Mouse (Mus musculus) liver, postnatal 0 days (tissue): ENCODE data around the gene Itgb2l. TPM values are rescaled to one million over a fixed set of nuclear protein-coding genes. Genes with fewer than 3 reads are reported as not detected.

Experiments
- ATAC-seq: fragments of 200-750 bp; cut with Nextera tagmentation; 2 replicates; pipeline ENCODE4 v1.8.0; 2017; ENCODE audit warnings: mild to moderate bottlenecking, moderate library complexity
- DNase-seq: peaks from one replicate; pipeline ENCODE4 v3.0.0-alpha.2; 2016
- H3K27ac ChIP-seq: fragments of 300-500 bp; sonication (generic); 2 replicates; pipeline ENCODE4 v1.5.1; 2014; ENCODE audit warnings: antibody characterized with exemption, moderate library complexity, mild to moderate bottlenecking, low read depth
- H3K27me3 ChIP-seq: fragments of 300-500 bp; sonication (generic); 2 replicates; pipeline ENCODE4 v1.6.1; 2014; ENCODE audit warnings: low read length, control low read depth, mixed read lengths; ENCODE audit not compliant: insufficient read depth
- H3K36me3 ChIP-seq: fragments of 300-500 bp; sonication (generic); replicated peaks from 2 replicates; pipeline ENCODE4 v1.6.1; 2014; ENCODE audit warnings: mild to moderate bottlenecking, control low read depth, low read length, moderate library complexity, mixed read lengths; ENCODE audit not compliant: insufficient read depth
- H3K4me1 ChIP-seq: fragments of 300-500 bp; sonication (generic); 2 replicates; pipeline ENCODE4 v1.6.1; 2014; ENCODE audit warnings: antibody characterized with exemption, mild to moderate bottlenecking, control low read depth; ENCODE audit not compliant: insufficient read depth
- H3K4me2 ChIP-seq: fragments of 300-500 bp; sonication (generic); 2 replicates; pipeline ENCODE4 v1.6.1; 2014; ENCODE audit warnings: low read depth, mild to moderate bottlenecking, low read length, moderate library complexity, mixed read lengths
- H3K4me3 ChIP-seq: fragments of 300-500 bp; sonication (generic); 2 replicates; pipeline ENCODE4 v1.5.1; 2014; ENCODE audit warnings: low read depth, low read length
- H3K9ac ChIP-seq: fragments of 300-500 bp; sonication (generic); replicated peaks from 2 replicates; pipeline ENCODE4 v1.6.1; 2014; ENCODE audit warnings: mild to moderate bottlenecking, moderate library complexity
- H3K9me3 ChIP-seq: fragments of 300-500 bp; sonication (generic); 2 replicates; pipeline ENCODE4 v1.6.1; 2016; ENCODE audit warnings: mild to moderate bottlenecking, control low read depth, low read length, mixed read lengths
- CTCF ChIP-seq: sonication (generic); IDR thresholded peaks from 2 replicates; pipeline ENCODE4 v1.5.1; 2016; ENCODE audit warnings: antibody characterized with exemption, low read depth
- EP300 ChIP-seq: IDR thresholded peaks from 2 replicates; pipeline ENCODE4 v1.6.1; 2016; ENCODE audit warnings: antibody characterized with exemption, low read depth, mild to moderate bottlenecking
- WGBS: fragments of 180-500 bp; shearing (Covaris S2); extraction: QIAGEN DNeasy Blood & Tissue Kit; methylation state at CpG from one replicate; pipeline ENCODE4 v1.1.7; 2014; ENCODE audit not compliant: insufficient replicate concordance; 5-methylcytosine and 5-hydroxymethylcytosine counted together
- polyA plus RNA-seq: library from polyadenylated mRNA; unstranded; fragments of >200 nt; fragmentation: Nextera tagmentation; extraction: Ambion mirVana; gene quantifications from 2 replicates; pipeline ENCODE4 v1.2.1, GENCODE M21; 2015

The Itgb2l gene
- polyA plus RNA-seq, 1 experiment from 2014 or later = 10.0 TPM

- Histone ChIP-seq H3K4me2 (no peak overlapping the region), H3K27ac (no peak overlapping the region), H3K36me3 (no peaks in the 10 kb centered on the region), H3K27me3 (no peaks in the 10 kb centered on the region), H3K9ac (no peak overlapping the region), H3K4me3 (no peak overlapping the region), H3K9me3 (no peaks in the 10 kb centered on the region), H3K4me1 (no peaks in the 10 kb centered on the region)
- 24% methylated on average over 7 of the region's 7 CpGs for WGBS
- DNase-seq (no peak), ATAC-seq (no peak)
- TF ChIP-seq CTCF (no peak), EP300 (no peak)
These were observed 67.1 kb downstream of the Itgb2l start for GRCm38 (mm10) chr16:96376342-96376741.

- 69% methylated on average over 7 of the region's 7 CpGs for WGBS
- ATAC-seq (no peak), DNase-seq (no peak)
- H3K4me2 ChIP-seq = no peak overlapping the region
- H3K36me3 ChIP-seq = no peaks in the 10 kb centered on the region
- no peak overlapping the region for H3K27ac ChIP-seq
- TF ChIP-seq EP300 (no peak), CTCF (no peak)
- no peaks in the 10 kb centered on the region for H3K9me3 ChIP-seq
- peaks cover 2% of the 10 kb centered on the region for H3K4me1 ChIP-seq
- H3K4me3 ChIP-seq = no peak overlapping the region
- H3K9ac ChIP-seq = no peak overlapping the region
- no peaks in the 10 kb centered on the region for H3K27me3 ChIP-seq
These were observed 67.9 kb downstream of the Itgb2l start for GRCm38 (mm10) chr16:96375538-96375937.

- TF ChIP-seq EP300 = no peak
- TF ChIP-seq CTCF = no peak
- Histone ChIP-seq H3K4me2 (no peak overlapping the region), H3K36me3 (no peaks in the 10 kb centered on the region), H3K4me3 (no peak overlapping the region), H3K27me3 (no peaks in the 10 kb centered on the region), H3K27ac (no peak overlapping the region), H3K4me1 (peaks cover 6% of the 10 kb centered on the region), H3K9me3 (no peaks in the 10 kb centered on the region), H3K9ac (no peak overlapping the region)
- DNase-seq (no peak), ATAC-seq (no peak)
- 50% methylated on average over 8 of the region's 8 CpGs for WGBS
These were observed 70.7 kb downstream of the Itgb2l start for GRCm38 (mm10) chr16:96372752-96373118.

Other genes with a start within 250 kb of the Itgb2l start
- 1.9 TPM in 1 of 2 replicates, not detected in the other for gene Sh3bgr, start 243.2 kb downstream of the Itgb2l start, polyA plus RNA-seq
- 0.02 TPM in 1 of 2 replicates, not detected in the other for gene B3galt5, start 207.8 kb downstream of the Itgb2l start, polyA plus RNA-seq
- not detected in 2 replicates for gene Pcp4, start 24.0 kb upstream of the Itgb2l start, polyA plus RNA-seq